Mouse (Mus musculus) heart, postnatal 0 days (tissue): ENCODE measurements at regions not wholly inside any gene's neighbourhood (a gene's known extent, or its start where the extent isn't known, plus 50 kb on each side); places are given as distances from the start of the nearest gene placed in this dataset.

ENCODE experiments used
- ATAC-seq: fragments of 200-750 bp; cut with Nextera tagmentation; 2 replicates; pipeline ENCODE4 v1.8.0; 2017; ENCODE audit warnings: low read depth, moderate number of reproducible peaks, moderate library complexity; ENCODE audit not compliant: insufficient read depth
- DNase-seq: peaks from one replicate; pipeline ENCODE4 v3.0.0-alpha.2; 2016; ENCODE audit warnings: low spot score
- H3K27ac ChIP-seq: fragments of 300-500 bp; sonication (generic); 2 replicates; pipeline ENCODE4 v1.5.1; 2014; ENCODE audit warnings: low read depth, mild to moderate bottlenecking
- H3K27me3 ChIP-seq: fragments of 300-500 bp; sonication (generic); 2 replicates; pipeline ENCODE4 v1.6.1; 2014; ENCODE audit warnings: low read length, mixed read lengths; ENCODE audit not compliant: control insufficient read depth, insufficient read depth
- H3K36me3 ChIP-seq: fragments of 300-500 bp; sonication (generic); replicated peaks from 2 replicates; pipeline ENCODE4 v1.6.1; 2014; ENCODE audit warnings: low read length, mixed read lengths; ENCODE audit not compliant: control insufficient read depth, insufficient read depth
- H3K4me1 ChIP-seq: fragments of 300-500 bp; sonication (generic); 2 replicates; pipeline ENCODE4 v1.6.1; 2014; ENCODE audit warnings: antibody characterized with exemption; ENCODE audit not compliant: control insufficient read depth, insufficient read depth
- H3K4me2 ChIP-seq: fragments of 300-500 bp; sonication (generic); 2 replicates; pipeline ENCODE4 v1.6.1; 2014; ENCODE audit warnings: low read depth, mild to moderate bottlenecking, low read length, moderate library complexity
- H3K4me3 ChIP-seq: fragments of 300-500 bp; sonication (generic); 2 replicates; pipeline ENCODE4 v1.5.1; 2014; ENCODE audit warnings: low read depth, low read length
- H3K9ac ChIP-seq: fragments of 300-500 bp; sonication (generic); replicated peaks from 2 replicates; pipeline ENCODE4 v1.6.1; 2014; ENCODE audit warnings: low read depth, low read length, mixed read lengths
- H3K9me3 ChIP-seq: fragments of 300-500 bp; sonication (generic); replicated peaks from 2 replicates; pipeline ENCODE4 v1.6.1; 2016; ENCODE audit warnings: low read length; ENCODE audit not compliant: control insufficient read depth
- CTCF ChIP-seq: IDR thresholded peaks from 2 replicates; pipeline ENCODE4 v1.5.1; 2016; ENCODE audit warnings: antibody characterized with exemption, control low read depth, low read depth
- EP300 ChIP-seq: IDR thresholded peaks from 2 replicates; pipeline ENCODE4 v1.6.1; 2016; ENCODE audit warnings: antibody characterized with exemption, low read depth
- WGBS: fragments of 180-500 bp; shearing (Covaris S2); extraction: QIAGEN DNeasy Blood & Tissue Kit; methylation state at CpG from one replicate; pipeline ENCODE4 v1.1.7; 2014; 5-methylcytosine and 5-hydroxymethylcytosine counted together

DNA sequence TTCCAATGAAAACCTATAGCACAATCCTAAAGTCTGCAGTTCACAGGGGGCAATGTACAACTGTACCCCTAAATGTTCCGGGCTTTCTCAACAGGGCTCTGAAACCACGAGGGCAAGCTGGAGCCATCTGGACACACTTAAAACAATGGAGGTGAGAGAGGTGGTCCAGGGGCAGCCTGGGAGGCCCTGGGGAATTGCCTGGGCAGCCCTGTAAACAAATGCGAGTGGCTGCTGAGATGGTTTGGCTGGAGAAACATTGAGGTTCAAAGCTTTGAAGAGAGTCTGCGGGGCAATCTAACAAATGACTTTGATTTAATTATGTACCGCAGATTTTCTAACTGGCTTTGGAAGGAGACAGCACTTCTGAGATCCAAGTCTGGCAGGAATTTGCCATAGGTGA lies 129.0 kb upstream of the Ngf start:
- Histone ChIP-seq H3K4me1 (no peaks in the 10 kb centered on the region), H3K4me3 (no peak overlapping the region), H3K27ac (no peak overlapping the region), H3K9ac (no peak overlapping the region), H3K9me3 (no peaks in the 10 kb centered on the region), H3K27me3 (no peaks in the 10 kb centered on the region), H3K4me2 (no peak overlapping the region), H3K36me3 (no peaks in the 10 kb centered on the region)
- TF ChIP-seq EP300 = no peak
- no peak for TF ChIP-seq CTCF
- no peak for ATAC-seq
- DNase-seq = no peak
- 55% methylated on average over 5 of the region's 5 CpGs for WGBS

DNA sequence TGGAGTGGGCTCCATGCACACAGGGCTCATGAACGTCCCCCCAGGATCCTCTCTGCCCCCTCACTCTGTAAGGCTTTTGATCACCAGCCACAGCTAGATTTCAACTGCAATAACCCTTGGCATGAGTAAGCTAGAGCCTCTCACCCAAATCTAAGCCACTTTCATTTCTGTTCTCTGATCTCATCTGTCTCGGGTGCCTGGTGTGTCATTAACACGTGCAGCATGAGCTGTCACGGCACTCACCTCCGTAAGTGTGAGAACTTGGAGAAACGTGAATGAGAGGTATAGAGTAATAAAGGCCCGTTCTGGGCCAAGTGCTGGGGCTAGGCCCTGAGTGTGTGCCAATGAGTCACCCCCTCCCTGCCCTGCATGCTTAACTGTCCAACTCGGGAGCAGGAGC lies 131.8 kb upstream of the Ngf start:
- no peak overlapping the region for H3K9ac ChIP-seq
- no peak overlapping the region for H3K4me2 ChIP-seq
- WGBS = 54% methylated on average over 8 of the region's 8 CpGs
- H3K27me3 ChIP-seq = no peaks in the 10 kb centered on the region; the same call in 1 of the 2 replicates
- no peak for TF ChIP-seq CTCF
- no peak for TF ChIP-seq EP300
- no peaks in the 10 kb centered on the region for H3K36me3 ChIP-seq
- no peak overlapping the region for H3K27ac ChIP-seq
- H3K4me3 ChIP-seq = no peak overlapping the region
- ATAC-seq (peak; percentile 14; the same call in 1 of the 2 replicates), DNase-seq (no peak)
- H3K9me3 ChIP-seq = no peaks in the 10 kb centered on the region
- H3K4me1 ChIP-seq = no peaks in the 10 kb centered on the region

DNA sequence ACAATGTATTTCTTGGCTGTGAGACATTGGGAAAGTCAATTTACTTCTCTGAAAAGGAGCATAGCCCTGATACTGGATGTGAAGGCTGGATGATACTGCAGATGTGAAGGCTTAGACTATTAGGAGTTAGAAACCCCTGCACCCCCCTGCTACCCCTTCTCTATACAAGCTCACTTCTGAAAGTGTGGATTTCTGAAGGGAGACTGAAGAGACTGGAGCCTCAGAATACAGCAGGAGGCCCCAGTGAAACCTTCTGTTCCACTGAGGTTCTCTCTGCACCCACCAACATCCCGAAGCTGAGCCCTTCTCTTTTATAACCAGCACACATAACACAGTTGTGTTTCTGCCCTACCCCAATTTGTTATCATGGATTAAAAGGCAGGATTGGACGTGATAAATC lies 131.7 kb upstream of the Vangl1 start:
- no peaks in the 10 kb centered on the region; the same call in 1 of the 2 replicates for H3K27me3 ChIP-seq
- TF ChIP-seq EP300 = no peak
- no peak for TF ChIP-seq CTCF
- DNase-seq (no peak), ATAC-seq (no peak)
- WGBS = 82% methylated on average over 2 of the region's 2 CpGs
- no peak overlapping the region for H3K9ac ChIP-seq
- no peaks in the 10 kb centered on the region for H3K36me3 ChIP-seq
- H3K4me3 ChIP-seq = no peak overlapping the region
- H3K4me1 ChIP-seq = no peaks in the 10 kb centered on the region
- no peak overlapping the region for H3K27ac ChIP-seq
- no peaks in the 10 kb centered on the region for H3K9me3 ChIP-seq
- no peak overlapping the region for H3K4me2 ChIP-seq

DNA sequence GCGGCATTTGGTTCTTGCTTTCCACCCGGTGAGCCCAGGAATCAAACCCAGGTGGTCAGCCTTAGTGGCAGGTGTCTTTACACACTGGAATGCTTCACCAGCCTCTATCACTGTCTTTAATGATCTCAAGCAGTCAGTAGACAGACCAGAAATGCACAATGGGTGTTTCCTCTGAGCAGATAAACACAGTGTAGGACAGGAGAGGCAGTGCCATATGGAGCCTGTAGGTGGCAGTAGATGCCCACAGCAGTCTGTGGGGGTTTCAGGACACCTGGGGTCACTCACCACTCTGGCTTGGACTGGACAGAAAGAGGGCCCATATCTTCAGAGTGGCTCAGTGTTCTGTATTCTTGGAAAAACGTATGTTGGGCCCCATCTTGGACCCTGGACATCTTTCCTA lies 130.7 kb upstream of the Vangl1 start:
- WGBS = 66% methylated on average over 3 of the region's 3 CpGs
- Histone ChIP-seq H3K27ac (no peak overlapping the region), H3K9me3 (no peaks in the 10 kb centered on the region), H3K4me1 (no peaks in the 10 kb centered on the region), H3K27me3 (no peaks in the 10 kb centered on the region; the same call in 1 of the 2 replicates), H3K4me3 (no peak overlapping the region), H3K9ac (no peak overlapping the region), H3K4me2 (no peak overlapping the region), H3K36me3 (no peaks in the 10 kb centered on the region)
- peak; percentile 85 for TF ChIP-seq CTCF
- TF ChIP-seq EP300 = no peak
- ATAC-seq = no peak
- DNase-seq = peak; percentile 55

DNA sequence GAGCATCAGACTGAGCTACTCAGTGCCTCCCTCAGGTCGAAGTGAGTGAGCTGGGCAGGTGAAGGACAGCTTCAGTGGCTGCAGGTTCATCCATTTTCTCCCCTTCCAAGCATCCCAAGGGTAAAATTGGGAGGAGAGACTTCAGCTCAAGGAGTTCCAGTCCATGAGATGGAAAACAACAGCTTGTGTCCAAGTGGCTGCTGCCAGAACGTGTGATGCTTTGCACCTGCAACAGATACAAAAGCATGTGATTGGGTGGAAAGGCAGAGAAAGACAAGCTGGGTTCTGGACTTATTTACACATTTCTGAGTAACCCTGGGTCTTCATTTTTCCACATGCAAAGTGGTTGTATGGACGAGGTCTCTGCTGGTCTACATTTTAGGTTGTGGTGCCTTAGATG lies 127.7 kb upstream of the Vangl1 start:
- Histone ChIP-seq H3K4me3 (no peak overlapping the region), H3K27me3 (no peaks in the 10 kb centered on the region; the same call in 1 of the 2 replicates), H3K27ac (no peak overlapping the region), H3K9me3 (no peaks in the 10 kb centered on the region), H3K4me2 (no peak overlapping the region), H3K9ac (no peak overlapping the region), H3K4me1 (no peaks in the 10 kb centered on the region), H3K36me3 (no peaks in the 10 kb centered on the region)
- no peak for DNase-seq
- TF ChIP-seq EP300 = no peak
- no peak for TF ChIP-seq CTCF
- WGBS = 62% methylated on average over 3 of the region's 3 CpGs
- ATAC-seq = no peak

DNA sequence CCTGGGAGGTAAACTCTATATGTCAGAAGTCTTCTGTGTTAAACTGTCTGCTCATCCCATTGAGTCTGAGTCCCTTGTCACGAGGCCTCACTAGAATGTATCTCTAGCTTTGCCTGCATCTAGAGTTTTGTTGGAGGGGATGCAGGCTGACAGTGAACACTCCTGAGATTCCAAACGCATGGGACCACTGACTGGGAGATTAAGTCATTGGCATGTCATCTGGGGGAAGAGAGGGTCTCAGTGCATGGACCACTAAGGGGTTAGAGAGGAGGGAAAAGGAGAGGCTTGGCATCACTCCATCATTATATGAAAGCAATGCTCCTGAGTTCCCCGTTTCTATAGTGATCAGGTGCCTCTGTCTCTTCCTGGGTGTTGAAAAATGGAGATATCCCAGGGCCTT lies 114.8 kb upstream of the Vangl1 start:
- TF ChIP-seq EP300 (no peak), CTCF (no peak)
- H3K4me1 ChIP-seq = no peaks in the 10 kb centered on the region
- H3K9ac ChIP-seq = no peak overlapping the region
- H3K9me3 ChIP-seq = no peaks in the 10 kb centered on the region
- no peaks in the 10 kb centered on the region for H3K36me3 ChIP-seq
- no peak overlapping the region for H3K27ac ChIP-seq
- DNase-seq (no peak), ATAC-seq (no peak)
- WGBS = 74% methylated on average over 3 of the region's 3 CpGs
- no peaks in the 10 kb centered on the region for H3K27me3 ChIP-seq
- H3K4me2 ChIP-seq = no peak overlapping the region
- H3K4me3 ChIP-seq = no peak overlapping the region
